ENCODE assay signal across 13 mouse cellular contexts in genomic region chr17:27050853-27051252, GRCm38 (mm10). TPM values are rescaled to one million over a fixed set of nuclear protein-coding genes. Genes with fewer than 3 reads are reported as not detected.
DNase-seq lines count a peak whose midpoint lies in the region; ATAC-seq lines count a peak whose summit lies in the region.
"Had no signal": no experiment of that assay in that cellular context is flagged by ENCODE, and none has a peak within 500 bp of the region (broad histone marks: within the 10 kb centered on the region; RNA-seq: fewer than 3 reads in every experiment).

No protein-coding gene starts in this region.

- H3K27me3 ChIP-seq in heart, embryonic 13.5 days (replicated peaks), result no peaks in the 10 kb centered on the region

- 47% methylated on average over 5 of the region's 5 CpGs for WGBS in heart, embryonic 13.5 days
- 88% methylated on average over 5 of the region's 5 CpGs for WGBS in macrophage (ENCODE audit: missing documents)

- no peaks in the 10 kb centered on the region; the same call in 1 of the 2 replicates for H3K9me3 ChIP-seq in heart, embryonic 13.5 days
- H3K9me3 ChIP-seq: hindbrain, embryonic 15.5 days had no signal

- no peaks in the 10 kb centered on the region for H3K36me3 ChIP-seq in heart, embryonic 13.5 days
- no peaks in the 10 kb centered on the region for H3K36me3 ChIP-seq in macrophage (ENCODE audit: inconsistent target)
- H3K36me3 ChIP-seq: hindbrain, embryonic 15.5 days had no signal

- no peak overlapping the region for H3K4me2 ChIP-seq in heart, embryonic 13.5 days
- H3K4me2 ChIP-seq: hindbrain, embryonic 15.5 days; midbrain, embryonic 11.5 days had no signal

- no peak overlapping the region for H3K4me3 ChIP-seq in heart, embryonic 13.5 days
- peak overlapping the region; percentile 19; the same call in 1 of the 2 replicates for H3K4me3 ChIP-seq in macrophage (ENCODE audit: inconsistent target)
- H3K4me3 ChIP-seq: hindbrain, embryonic 15.5 days had no signal

- peak overlapping the region; percentile 19; the same call in 1 of the 2 replicates for H3K9ac ChIP-seq in heart, embryonic 13.5 days
- H3K9ac ChIP-seq: hindbrain, embryonic 15.5 days had no signal

- no peak for ATAC-seq in heart, embryonic 13.5 days (ENCODE audit: extremely low read depth, insufficient number of reproducible peaks, low FRiP score, low TSS enrichment)
- ATAC-seq: forebrain, embryonic 16.5 days had no signal

- H3K27ac ChIP-seq in heart, embryonic 13.5 days (replicated peaks), result 0 out of 2 replicates have a peak overlapping the region, but pooled peaks have one; percentile 8
- H3K27ac ChIP-seq in macrophage, result peak overlapping the region; percentile 48
- H3K27ac ChIP-seq: hindbrain, embryonic 15.5 days had no signal

- peaks cover 24% of the 10 kb centered on the region for H3K4me1 ChIP-seq in heart, embryonic 13.5 days
- H3K4me1 ChIP-seq: hindbrain, embryonic 15.5 days had no signal

- DNase-seq in heart, adult 18-20 months, result no peak
- peak; percentile 9 for DNase-seq in 416B (ENCODE audit: low read depth)
- DNase-seq in NIH3T3 (ENCODE audit: low read depth), result peak; percentile 20
- no peak for DNase-seq in spleen, postnatal 14 days (ENCODE audit: low spot score in 2 of 2)
- DNase-seq in ovary, adult 18-20 months (ENCODE audit: low spot score), result no peak
- DNase-seq in frontal cortex, adult 2 months (ENCODE audit: extremely low spot score in 1 of 2, low spot score in 1 of 2), result no peak
- DNase-seq: gastrocnemius, postnatal 36 days; layer of hippocampus, adult 9-11 months had no signal

- H3K79me2 ChIP-seq in macrophage (ENCODE audit: inconsistent target), result no peaks in the 10 kb centered on the region

RNA-seq across cellular contexts. Expression of gene Itpr3, which starts 6.3 kb away (rescaled TPM):
- polyA plus RNA-seq in heart, embryonic 13.5 days (2015; fragmentation: Nextera tagmentation; extraction: Ambion mirVana), result 1.2 and 1.5 TPM in 2 replicates
- total RNA-seq in heart, adult 18-20 months (2021), result 1 to 10 TPM; 4.1 to 5.8 TPM
- total RNA-seq in macrophage (2018; cell fraction: chromatin; rRNA removed), result 10 to 100 TPM in 19 of 26 experiments, 1 to 10 TPM in 7; 3.2 to 21.0 (median 13.3) TPM
- 1 to 10 TPM; 2.2 to 5.5 (median 3.8) TPM for total RNA-seq in macrophage (2018; cell fraction: cytosol; rRNA removed)
- 10 to 100 TPM in 4 of 26 experiments, 1 to 10 TPM in 22; 2.8 to 28.3 (median 7.5) TPM for total RNA-seq in macrophage (2018; cell fraction: nucleus; rRNA removed)
- 2.1 to 11.2 TPM (median 2.1 TPM) in 3 replicates for polyA plus RNA-seq in macrophage (2018)
- 3.8 and 4.2 TPM in 2 replicates for polyA plus RNA-seq in frontal cortex, adult 2 months (2012; rRNA removed)

RNA-seq across cellular contexts. Expression of gene Bak1, which starts 22.0 kb away (rescaled TPM):
- 5.3 and 5.4 TPM in 2 replicates for polyA plus RNA-seq in heart, embryonic 13.5 days (2015; fragmentation: Nextera tagmentation; extraction: Ambion mirVana)
- 10 to 100 TPM; 14.9 to 16.4 TPM for total RNA-seq in heart, adult 18-20 months (2021)
- 10 to 100 TPM in 20 of 26 experiments, 1 to 10 TPM in 6; 1.1 to 35.9 (median 16.7) TPM for total RNA-seq in macrophage (2018; cell fraction: chromatin; rRNA removed)
- total RNA-seq in macrophage (2018; cell fraction: cytosol; rRNA removed), result 100 to 1,000 TPM in 22 of 26 experiments, 10 to 100 TPM in 4; 84.9 to 227 (median 142) TPM
- 10 to 100 TPM in 25 of 26 experiments, 1 to 10 TPM in 1; 8.4 to 90.5 (median 37.8) TPM for total RNA-seq in macrophage (2018; cell fraction: nucleus; rRNA removed)
- polyA plus RNA-seq in macrophage (2018), result 89.6 to 180 TPM (median 127 TPM) in 3 replicates
- polyA plus RNA-seq in frontal cortex, adult 2 months (2012; rRNA removed), result 17.9 and 19.4 TPM in 2 replicates

Comparison
In these comparisons a context has a peak if more than half of its experiments do, and no peak if none do; other contexts are left out.
1. DNase-seq: peak in 416B (single experiment) and NIH3T3 (single experiment); none in heart, adult 18-20 months (0 of 2), spleen, postnatal 14 days (0 of 2), ovary, adult 18-20 months (single experiment) and frontal cortex, adult 2 months (0 of 2).